Mouse (Mus musculus): ENCODE measurements around the gene Jdp2. TPM values are rescaled to one million over a fixed set of nuclear protein-coding genes. Genes with fewer than 3 reads are reported as not detected.

The Jdp2 gene
- polyA plus RNA-seq, 1 experiment from 2014 or later, result 1.3 TPM

DNA sequence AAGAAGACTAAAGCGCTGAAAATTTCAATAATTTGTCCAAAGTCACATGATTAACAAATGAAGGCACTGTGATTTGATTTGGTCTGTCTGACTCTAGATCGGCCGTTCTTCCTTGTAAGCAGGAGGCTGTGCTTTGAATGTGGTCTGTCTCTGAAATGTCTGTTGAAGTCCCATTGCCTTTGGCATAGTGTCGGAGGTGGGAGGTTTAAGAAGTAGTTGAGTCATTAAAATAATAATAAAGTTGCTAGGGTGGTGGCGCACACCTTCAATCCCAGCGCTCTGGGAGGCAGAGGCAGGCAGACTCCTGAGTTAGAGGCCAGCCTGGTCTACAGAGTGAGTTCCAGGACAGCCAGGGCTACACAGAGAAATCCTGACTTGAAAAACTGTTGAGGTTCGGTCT, 68.2 kb downstream of the Jdp2 start:
- peaks cover 8% of the 10 kb centered on the region for H3K4me1 ChIP-seq
- no peaks in the 10 kb centered on the region for H3K36me3 ChIP-seq
- no peaks in the 10 kb centered on the region for H3K9me3 ChIP-seq
- H3K27ac ChIP-seq, result no peak overlapping the region
- no peak for ATAC-seq (ENCODE audit: insufficient number of reproducible peaks, insufficient read depth, low FRiP score, low TSS enrichment)
- no peak overlapping the region for H3K4me2 ChIP-seq (replicated peaks)
- H3K4me3 ChIP-seq, result no peak overlapping the region
- WGBS, result 90% methylated on average over 7 of the region's 7 CpGs
- H3K9ac ChIP-seq, result no peak overlapping the region
- H3K27me3 ChIP-seq, result no peaks in the 10 kb centered on the region

GRCm38 (mm10) chr12:85668696-85669095, 69.9 kb downstream of the Jdp2 start:
- H3K36me3 ChIP-seq, result no peaks in the 10 kb centered on the region
- 35% methylated on average over 3 of the region's 3 CpGs for WGBS
- H3K9ac ChIP-seq, result no peak overlapping the region
- ATAC-seq (ENCODE audit: insufficient number of reproducible peaks, insufficient read depth, low FRiP score, low TSS enrichment), result no peak
- H3K27me3 ChIP-seq, result no peaks in the 10 kb centered on the region
- H3K4me3 ChIP-seq, result no peak overlapping the region
- H3K4me2 ChIP-seq (replicated peaks), result no peak overlapping the region
- peaks cover 8% of the 10 kb centered on the region for H3K4me1 ChIP-seq
- peak overlapping the region; percentile 60; the same call in 1 of the 2 replicates for H3K27ac ChIP-seq
- no peaks in the 10 kb centered on the region for H3K9me3 ChIP-seq

DNA sequence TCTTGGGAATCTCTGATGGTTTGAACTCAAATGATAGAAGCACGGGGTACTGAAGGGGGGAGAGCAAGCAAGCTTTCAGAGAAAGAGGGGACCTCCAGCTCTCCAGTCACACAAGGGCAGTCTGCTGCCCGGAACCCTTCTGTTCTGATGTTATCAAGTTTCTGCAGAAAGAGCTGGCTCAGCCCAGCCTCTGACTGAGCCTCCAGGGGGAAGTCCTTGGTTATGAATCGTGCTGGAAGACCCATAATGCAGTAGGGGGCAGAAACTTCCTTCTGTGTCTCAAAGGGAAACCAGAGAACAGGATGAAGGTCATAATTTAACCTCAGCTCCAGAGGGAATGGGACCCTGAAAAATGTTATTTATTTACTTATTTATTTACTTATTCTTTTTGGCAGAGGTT, 71.3 kb downstream of the Jdp2 start:
- no peaks in the 10 kb centered on the region for H3K27me3 ChIP-seq
- H3K27ac ChIP-seq, result no peak overlapping the region
- no peaks in the 10 kb centered on the region for H3K36me3 ChIP-seq
- H3K9me3 ChIP-seq, result no peaks in the 10 kb centered on the region
- 53% methylated on average over 3 of the region's 3 CpGs for WGBS
- no peak overlapping the region for H3K4me2 ChIP-seq (replicated peaks)
- no peak for ATAC-seq (ENCODE audit: insufficient number of reproducible peaks, insufficient read depth, low FRiP score, low TSS enrichment)
- no peak overlapping the region for H3K4me3 ChIP-seq
- peaks cover 8% of the 10 kb centered on the region for H3K4me1 ChIP-seq
- no peak overlapping the region for H3K9ac ChIP-seq

DNA sequence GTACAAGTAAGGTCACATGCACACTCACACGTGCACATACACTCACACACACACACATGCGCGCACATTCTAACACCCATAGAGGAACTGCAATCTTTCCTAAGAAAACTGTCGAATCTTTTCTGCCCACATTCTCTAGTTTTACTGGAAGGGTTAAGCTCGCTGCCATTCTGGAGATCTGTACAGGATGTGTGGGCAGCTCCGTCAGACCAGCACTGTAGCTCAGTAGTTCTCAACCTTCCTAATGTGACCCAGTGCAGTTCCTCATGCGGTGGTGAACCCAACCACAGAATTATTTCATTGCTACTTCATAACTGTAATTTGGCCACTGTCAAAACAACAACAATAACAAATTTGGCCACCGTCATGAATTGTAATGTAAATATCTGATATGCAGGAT, 75.1 kb downstream of the Jdp2 start:
- peaks cover 3% of the 10 kb centered on the region for H3K4me1 ChIP-seq
- no peaks in the 10 kb centered on the region for H3K36me3 ChIP-seq
- H3K9ac ChIP-seq, result no peak overlapping the region
- no peak overlapping the region for H3K27ac ChIP-seq
- no peak for ATAC-seq (ENCODE audit: insufficient number of reproducible peaks, insufficient read depth, low FRiP score, low TSS enrichment)
- H3K9me3 ChIP-seq, result no peaks in the 10 kb centered on the region
- no peak overlapping the region for H3K4me2 ChIP-seq (replicated peaks)
- no peaks in the 10 kb centered on the region for H3K27me3 ChIP-seq
- WGBS, result 89% methylated on average over 8 of the region's 8 CpGs
- no peak overlapping the region for H3K4me3 ChIP-seq

GRCm38 (mm10) chr12:85679117-85679516, 80.3 kb downstream of the Jdp2 start:
- Histone ChIP-seq H3K27me3 (no peaks in the 10 kb centered on the region), H3K9ac (no peak overlapping the region), H3K27ac (no peak overlapping the region), H3K36me3 (no peaks in the 10 kb centered on the region), H3K9me3 (no peaks in the 10 kb centered on the region), H3K4me2 (replicated peaks) (no peak overlapping the region), H3K4me3 (no peak overlapping the region), H3K4me1 (no peaks in the 10 kb centered on the region)
- ATAC-seq (ENCODE audit: insufficient number of reproducible peaks, insufficient read depth, low FRiP score, low TSS enrichment), result no peak
- WGBS, result 77% methylated on average over 5 of the region's 5 CpGs

- ATAC-seq (ENCODE audit: insufficient number of reproducible peaks, insufficient read depth, low FRiP score, low TSS enrichment), result no peak
- Histone ChIP-seq H3K27me3 (no peaks in the 10 kb centered on the region), H3K9me3 (no peaks in the 10 kb centered on the region), H3K4me1 (no peaks in the 10 kb centered on the region), H3K9ac (no peak overlapping the region), H3K36me3 (no peaks in the 10 kb centered on the region), H3K4me2 (replicated peaks) (no peak overlapping the region), H3K27ac (no peak overlapping the region), H3K4me3 (no peak overlapping the region)
- 52% methylated on average over 2 of the region's 2 CpGs for WGBS
These were observed 81.0 kb downstream of the Jdp2 start for GRCm38 (mm10) chr12:85679808-85680207.

GRCm38 (mm10) chr12:85682328-85682727, 83.5 kb downstream of the Jdp2 start:
- H3K9ac ChIP-seq, result no peak overlapping the region
- WGBS, result 36% methylated on average over 2 of the region's 2 CpGs

DNA sequence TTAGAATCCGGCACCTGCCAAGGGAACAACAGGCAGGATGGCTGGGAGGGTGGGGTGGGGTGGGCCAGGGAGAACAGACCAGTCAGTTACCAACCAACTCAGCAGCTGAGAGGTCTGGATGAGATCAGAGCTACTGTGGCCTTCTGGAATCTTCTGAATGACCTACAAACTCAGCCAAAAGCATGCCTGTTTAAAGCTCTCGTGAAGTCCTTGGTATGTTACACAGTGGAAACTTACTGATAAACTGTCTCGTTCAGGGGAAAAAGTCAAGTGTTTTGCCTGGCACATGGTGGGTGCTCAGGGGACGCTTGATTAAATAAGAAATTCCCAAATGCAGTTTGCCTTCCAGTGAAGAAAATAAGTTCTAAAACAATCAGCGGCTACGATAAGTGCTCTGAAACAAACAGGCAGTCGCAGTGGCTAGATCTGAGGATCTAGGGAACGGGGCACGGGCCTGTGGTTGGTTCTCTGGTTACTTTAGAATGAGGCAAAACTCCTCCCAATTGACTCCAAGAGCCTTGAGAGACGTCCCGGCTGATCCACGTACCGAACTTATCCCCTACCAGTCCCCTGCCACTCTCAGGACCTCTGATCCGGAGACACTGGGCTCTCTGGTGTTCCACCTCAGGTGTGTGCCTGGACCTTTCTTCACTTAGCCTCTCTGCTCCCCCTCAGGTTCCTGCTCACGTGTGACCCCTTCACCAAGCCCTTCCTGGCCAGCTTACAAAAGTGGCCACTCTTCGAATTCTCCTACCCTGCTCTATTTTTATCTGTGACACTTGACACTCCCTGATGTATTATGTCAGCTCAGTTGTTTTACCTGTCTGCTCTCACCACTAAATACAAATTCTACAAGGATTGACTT, 85.8 kb downstream of the Jdp2 start:
- Histone ChIP-seq H3K9ac (no peak overlapping the region), H3K27me3 (no peaks in the 10 kb centered on the region), H3K4me1 (peaks cover 10% of the 10 kb centered on the region), H3K27ac (no peak overlapping the region), H3K9me3 (no peaks in the 10 kb centered on the region), H3K36me3 (no peaks in the 10 kb centered on the region), H3K4me2 (replicated peaks) (no peak overlapping the region), H3K4me3 (no peak overlapping the region)
- no peak for ATAC-seq (ENCODE audit: insufficient number of reproducible peaks, insufficient read depth, low FRiP score, low TSS enrichment)
- 75% methylated on average over 16 of the region's 16 CpGs for WGBS

More at GRCm38 (mm10) chr12:85682328-85682727, 83.5 kb downstream of the Jdp2 start:
- Histone ChIP-seq H3K9me3 (no peaks in the 10 kb centered on the region), H3K27ac (no peak overlapping the region), H3K4me1 (peaks cover 10% of the 10 kb centered on the region), H3K27me3 (no peaks in the 10 kb centered on the region), H3K4me2 (replicated peaks) (no peak overlapping the region), H3K36me3 (no peaks in the 10 kb centered on the region), H3K4me3 (no peak overlapping the region)
- ATAC-seq (ENCODE audit: insufficient number of reproducible peaks, insufficient read depth, low FRiP score, low TSS enrichment), result no peak

DNA sequence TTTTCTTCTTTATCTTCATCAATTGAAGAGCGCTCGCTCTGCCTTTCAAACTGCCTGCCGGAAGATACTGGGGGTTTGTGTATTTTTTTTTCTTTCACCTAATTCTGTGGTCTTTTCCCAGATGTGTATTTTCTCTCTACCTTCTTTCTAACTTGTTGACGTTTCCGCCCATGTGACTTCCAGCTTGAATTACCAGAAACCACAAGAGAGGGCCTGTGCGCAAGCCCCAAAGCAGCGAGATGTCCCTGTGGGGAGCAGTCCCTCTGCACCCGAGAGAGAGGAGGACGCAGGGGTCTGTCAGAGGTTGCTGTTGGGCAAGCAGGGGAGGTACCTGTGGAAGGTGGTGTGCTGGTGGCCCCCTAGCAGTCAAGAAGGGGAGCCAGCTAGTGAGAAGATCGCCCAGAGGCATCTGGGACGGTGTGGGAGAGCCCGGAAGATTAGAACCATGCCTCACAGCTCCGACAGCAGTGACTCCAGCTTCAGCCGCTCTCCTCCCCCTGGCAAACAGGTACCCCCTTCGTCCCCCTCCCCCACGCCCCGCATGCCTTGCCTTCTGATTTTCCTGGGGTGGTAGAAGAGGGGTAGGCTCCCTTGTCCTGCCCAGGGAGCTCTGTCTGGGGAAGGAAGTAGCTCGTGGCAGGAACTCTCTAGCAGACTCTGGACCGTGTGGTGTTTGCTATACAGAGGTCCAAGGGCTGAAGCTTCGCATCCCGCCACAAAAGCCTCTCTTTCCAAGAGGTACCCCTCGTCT, 87.8 kb downstream of the Jdp2 start, which contains the start of gene Batf:
TSS of gene Batf (plus strand) at position 204 of the 751 bp plus-strand sequence.
- H3K36me3 ChIP-seq, result no peaks in the 10 kb centered on the region
- H3K27ac ChIP-seq, result no peak within 1 kb of the TSS
- 0 out of 2 replicates have a peak, but pooled peaks have one; percentile 41 for ATAC-seq (ENCODE audit: insufficient number of reproducible peaks, insufficient read depth, low FRiP score, low TSS enrichment)
- H3K4me2 ChIP-seq (replicated peaks), result peak within 1 kb of the TSS; percentile 44
- H3K9ac ChIP-seq, result no peak within 1 kb of the TSS; the same call in 1 of the 2 replicates
- peak within 1 kb of the TSS; percentile 21 for H3K4me3 ChIP-seq
- H3K4me1 ChIP-seq, result peaks cover 10% of the 10 kb centered on the region
- 20% methylated on average over 22 of the region's 22 CpGs for WGBS
- no peaks in the 10 kb centered on the region for H3K27me3 ChIP-seq
- H3K9me3 ChIP-seq, result no peaks in the 10 kb centered on the region

DNA sequence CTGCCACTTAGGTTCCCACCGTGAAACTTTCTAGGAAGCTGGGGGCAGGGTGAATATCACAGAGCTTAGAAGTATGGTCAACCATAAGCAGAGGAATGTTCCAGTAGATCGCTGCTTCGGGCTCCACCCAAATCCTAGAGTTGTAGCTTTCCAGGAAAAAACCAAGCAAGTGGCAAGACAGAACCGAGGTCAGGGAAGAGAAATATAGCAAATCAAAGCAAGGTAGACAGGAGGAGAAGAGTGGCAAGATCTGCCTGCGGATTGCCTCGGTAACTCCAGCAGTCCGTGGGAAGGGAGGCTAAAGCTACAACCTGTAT, 88.3 kb downstream of the Jdp2 start:
- Histone ChIP-seq H3K27ac (no peak overlapping the region), H3K9me3 (no peaks in the 10 kb centered on the region), H3K4me3 (peak overlapping the region; percentile 21; the same call in 1 of the 2 replicates), H3K4me2 (replicated peaks) (peak overlapping the region; percentile 44), H3K4me1 (peaks cover 10% of the 10 kb centered on the region), H3K27me3 (no peaks in the 10 kb centered on the region), H3K9ac (no peak overlapping the region; the same call in 1 of the 2 replicates), H3K36me3 (no peaks in the 10 kb centered on the region)
- 75% methylated on average over 7 of the region's 7 CpGs for WGBS
- ATAC-seq (ENCODE audit: insufficient number of reproducible peaks, insufficient read depth, low FRiP score, low TSS enrichment), result no peak

DNA sequence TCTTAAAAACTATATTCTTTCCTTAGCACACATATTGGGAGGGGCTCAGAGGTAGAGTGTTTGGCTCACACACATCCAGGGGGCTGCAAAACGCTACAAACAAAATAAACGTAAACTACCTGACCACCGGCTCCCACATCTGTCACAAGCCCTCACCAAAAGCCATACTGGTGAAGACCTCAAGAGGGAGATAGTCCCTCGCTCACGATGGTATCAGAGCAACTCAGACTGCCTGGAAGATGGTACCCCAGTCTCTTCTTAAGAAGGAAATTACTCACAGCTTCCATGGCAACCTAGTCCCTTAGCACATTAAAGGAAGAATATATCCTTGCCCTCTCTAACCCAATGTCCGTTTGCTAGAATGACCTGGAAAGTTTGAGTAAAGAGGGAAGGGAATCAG, 89.0 kb downstream of the Jdp2 start:
- peaks cover 10% of the 10 kb centered on the region for H3K4me1 ChIP-seq
- no peaks in the 10 kb centered on the region for H3K27me3 ChIP-seq
- H3K4me2 ChIP-seq (replicated peaks), result no peak overlapping the region
- no peaks in the 10 kb centered on the region for H3K36me3 ChIP-seq
- H3K27ac ChIP-seq, result no peak overlapping the region
- WGBS, result 73% methylated on average over 6 of the region's 6 CpGs
- no peaks in the 10 kb centered on the region for H3K9me3 ChIP-seq
- no peak overlapping the region for H3K4me3 ChIP-seq
- ATAC-seq (ENCODE audit: insufficient number of reproducible peaks, insufficient read depth, low FRiP score, low TSS enrichment), result no peak
- no peak overlapping the region for H3K9ac ChIP-seq
